Mouse (Mus musculus): ENCODE measurements at regions not wholly inside any gene's neighbourhood (a gene's known extent, or its start where the extent isn't known, plus 50 kb on each side); places are given as distances from the start of the nearest gene placed in this dataset.

DNA sequence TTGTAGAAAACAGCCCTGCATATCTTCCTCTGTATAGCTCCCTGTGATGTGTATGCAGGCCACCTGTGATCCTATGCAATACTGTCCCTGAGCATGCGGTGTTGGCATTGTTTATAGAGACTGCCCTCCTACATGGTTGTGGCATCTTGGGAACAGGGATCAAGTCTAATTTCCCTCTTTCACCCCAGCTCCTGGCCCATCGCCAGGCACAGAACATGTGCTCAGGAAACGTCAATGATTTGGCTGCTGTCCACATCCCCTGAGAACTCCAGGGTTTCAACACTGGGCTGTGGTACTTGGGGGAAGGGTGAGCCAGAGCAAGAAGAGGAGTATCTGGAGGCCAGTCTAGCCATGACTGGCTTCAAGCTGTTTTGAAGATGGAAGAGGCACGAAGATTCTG is 68.5 kb downstream of the Hoxc4 start:
- 0 out of 2 replicates have a peak, but pooled peaks cover 4% of the 10 kb centered on the region for H3K4me1 ChIP-seq (ENCODE audit: control insufficient read depth, insufficient read depth, low read length)
- no peak overlapping the region for H3K4me2 ChIP-seq (ENCODE audit: low read depth, severe bottlenecking)
- H3K4me3 ChIP-seq (ENCODE audit: low read depth, low read length): no peak overlapping the region
- no peak for DNase-seq (ENCODE audit: low spot score)
- ATAC-seq (ENCODE audit: insufficient number of reproducible peaks, low FRiP score, low TSS enrichment, low read depth): no peak
- no peak overlapping the region for H3K27ac ChIP-seq (replicated peaks; ENCODE audit: low read depth, low read length)
- H3K9me3 ChIP-seq (ENCODE audit: control insufficient read depth, low read length): no peaks in the 10 kb centered on the region
- H3K9ac ChIP-seq (ENCODE audit: low read length): no peak overlapping the region
- H3K36me3 ChIP-seq (ENCODE audit: control insufficient read depth, insufficient read depth, low read length): no peaks in the 10 kb centered on the region
- peaks cover 50% of the 10 kb centered on the region for H3K27me3 ChIP-seq (ENCODE audit: control insufficient read depth, insufficient read depth, low read length)
- WGBS: 45% methylated on average over 4 of the region's 4 CpGs

DNA sequence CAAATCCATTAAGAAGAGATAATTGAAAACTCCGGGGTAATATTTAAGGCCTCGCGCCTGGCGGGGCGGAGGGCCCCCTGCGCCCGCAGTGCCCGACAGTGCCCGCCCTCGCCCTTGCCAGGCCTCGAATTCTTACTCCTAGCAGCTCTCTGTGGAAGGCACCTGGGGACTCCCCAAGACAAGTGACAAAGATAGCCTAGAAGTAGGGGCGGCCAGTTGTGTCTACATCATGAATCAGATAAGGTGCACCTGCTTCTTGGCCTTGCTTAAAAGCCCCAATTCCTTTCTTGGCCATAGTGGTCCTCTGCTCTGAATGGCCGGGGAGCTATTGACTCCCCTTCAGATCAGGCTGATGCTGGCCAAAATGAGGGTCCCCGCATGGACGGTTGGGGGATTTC is 67.9 kb downstream of the Hoxc4 start:
- no peaks in the 10 kb centered on the region for H3K36me3 ChIP-seq (ENCODE audit: control insufficient read depth, insufficient read depth, low read length)
- no peak overlapping the region for H3K27ac ChIP-seq (replicated peaks; ENCODE audit: low read depth, low read length)
- H3K9ac ChIP-seq (ENCODE audit: low read length): no peak overlapping the region
- H3K4me3 ChIP-seq (ENCODE audit: low read depth, low read length): no peak overlapping the region; the same call in 1 of the 2 replicates
- DNase-seq (ENCODE audit: low spot score) (no peak), ATAC-seq (ENCODE audit: insufficient number of reproducible peaks, low FRiP score, low TSS enrichment, low read depth) (no peak)
- WGBS: 22% methylated on average over 15 of the region's 15 CpGs
- H3K27me3 ChIP-seq (ENCODE audit: control insufficient read depth, insufficient read depth, low read length): peaks cover 50% of the 10 kb centered on the region
- 0 out of 2 replicates have a peak, but pooled peaks cover 4% of the 10 kb centered on the region for H3K4me1 ChIP-seq (ENCODE audit: control insufficient read depth, insufficient read depth, low read length)
- H3K4me2 ChIP-seq (ENCODE audit: low read depth, severe bottlenecking): peak overlapping the region; percentile 46; the same call in 1 of the 2 replicates
- no peaks in the 10 kb centered on the region for H3K9me3 ChIP-seq (ENCODE audit: control insufficient read depth, low read length)
